Comparison of ENCODE assay signal across 30 mouse cellular contexts in genomic region chr8:128107041-128107440, GRCm38 (mm10).
"Had no signal": no experiment of that assay in that cellular context is flagged by ENCODE, and none has a peak within 500 bp of the region (broad histone marks: within the 10 kb centered on the region; RNA-seq: fewer than 3 reads in every experiment).

No protein-coding gene starts in this region.

- H3K27me3 ChIP-seq: limb, embryonic 12.5 days; limb, embryonic 13.5 days; limb, embryonic 15.5 days; liver, embryonic 12.5 days; liver, embryonic 13.5 days; liver, embryonic 15.5 days; lung, embryonic 15.5 days; megakaryocyte, embryonic 14.5 days; midbrain, embryonic 12.5 days; midbrain, embryonic 13.5 days; midbrain, embryonic 15.5 days; neural tube, embryonic 12.5 days had no signal

- ATAC-seq: liver, embryonic 12.5 days; liver, postnatal 0 days; lung, postnatal 0 days; midbrain, embryonic 13.5 days; midbrain, embryonic 15.5 days; midbrain, embryonic 16.5 days had no signal

- H3K4me3 ChIP-seq: limb, embryonic 10.5 days; limb, embryonic 12.5 days; limb, embryonic 13.5 days; limb, embryonic 15.5 days; liver, embryonic 12.5 days; liver, embryonic 13.5 days; liver, embryonic 15.5 days; lung, embryonic 15.5 days; megakaryocyte, embryonic 14.5 days; midbrain, embryonic 10.5 days; midbrain, embryonic 12.5 days; midbrain, embryonic 13.5 days; midbrain, embryonic 15.5 days; myocyte; neural tube, embryonic 12.5 days had no signal

- H3K36me3 ChIP-seq: limb, embryonic 10.5 days; limb, embryonic 12.5 days; limb, embryonic 13.5 days; limb, embryonic 15.5 days; liver, embryonic 12.5 days; liver, embryonic 13.5 days; liver, embryonic 15.5 days; lung, embryonic 15.5 days; midbrain, embryonic 10.5 days; midbrain, embryonic 12.5 days; midbrain, embryonic 13.5 days; midbrain, embryonic 15.5 days; neural tube, embryonic 12.5 days had no signal

- H3K27ac ChIP-seq: limb, embryonic 10.5 days; limb, embryonic 12.5 days; limb, embryonic 13.5 days; limb, embryonic 15.5 days; liver, embryonic 12.5 days; liver, embryonic 13.5 days; liver, embryonic 14.5 days; liver, embryonic 15.5 days; lung, embryonic 15.5 days; macrophage; midbrain, embryonic 10.5 days; midbrain, embryonic 12.5 days; midbrain, embryonic 13.5 days; midbrain, embryonic 15.5 days; neural tube, embryonic 12.5 days had no signal

- H3K4me1 ChIP-seq: limb, embryonic 10.5 days; limb, embryonic 12.5 days; limb, embryonic 13.5 days; limb, embryonic 15.5 days; liver, embryonic 12.5 days; liver, embryonic 13.5 days; liver, embryonic 15.5 days; lung, embryonic 15.5 days; megakaryocyte, embryonic 14.5 days; midbrain, embryonic 10.5 days; midbrain, embryonic 12.5 days; midbrain, embryonic 13.5 days; midbrain, embryonic 15.5 days; neural tube, embryonic 12.5 days had no signal

- DNase-seq: left cerebral cortex, postnatal 4 days; liver; liver, embryonic 13.5 days; liver, postnatal 0 days; lung, adult 18-20 months; lung, adult 2 months; lung, embryonic 14.5 days; lung, postnatal 10 days; lung, postnatal 14 days; lung, postnatal 36 days; lung, postnatal 4 days; midbrain, embryonic 14.5 days had no signal

- H3K9me3 ChIP-seq: limb, embryonic 10.5 days; limb, embryonic 12.5 days; limb, embryonic 13.5 days; limb, embryonic 15.5 days; liver, embryonic 12.5 days; liver, embryonic 13.5 days; liver, embryonic 15.5 days; lung, embryonic 15.5 days; megakaryocyte, embryonic 14.5 days; midbrain, embryonic 10.5 days; midbrain, embryonic 12.5 days; midbrain, embryonic 13.5 days; midbrain, embryonic 15.5 days; neural tube, embryonic 12.5 days had no signal
